Mouse (Mus musculus): Measurements from ENCODE around the gene Prr18.

DNA sequence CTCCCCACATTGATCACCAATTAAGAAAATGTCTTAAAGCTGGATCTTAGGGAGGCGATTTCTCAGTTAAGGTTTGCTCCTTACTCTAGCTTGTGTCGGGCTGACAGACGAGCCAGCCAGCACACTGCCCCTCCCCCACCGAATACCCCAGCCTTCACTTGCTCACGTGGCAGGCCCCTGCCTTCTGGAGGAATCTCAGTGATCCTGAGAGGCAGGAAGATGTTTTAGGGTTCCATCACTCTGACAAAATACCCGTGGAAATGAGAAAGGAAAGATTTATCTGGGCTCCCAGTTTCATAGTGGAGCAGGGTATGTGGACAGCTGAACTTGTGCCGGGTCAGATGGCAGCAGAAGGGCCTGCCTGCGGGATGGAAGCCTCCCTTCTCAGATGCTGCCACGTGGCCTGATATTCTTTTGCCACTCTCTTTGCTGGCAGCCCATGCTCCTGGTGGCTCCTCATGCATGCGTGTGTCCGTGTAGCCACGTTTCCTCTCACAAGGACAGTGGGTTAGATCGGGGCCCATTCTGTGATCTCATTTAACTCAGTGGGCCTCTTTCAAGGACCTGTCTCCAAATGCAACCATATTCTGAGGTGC is 33.5 kb downstream of the Prr18 start:
- TF ChIP-seq POLR2A (IDR thresholded peaks at IDR 0.05; ENCODE audit: insufficient read depth, low read depth, low read length) (no peak), CTCF (IDR thresholded peaks at IDR 0.05) (no peak)
